Comparison of ENCODE assay signal across 8 mouse cellular contexts in genomic region chr4:148940674-148941211, GRCm38 (mm10).
DNase-seq lines count a peak whose midpoint lies in the region; ATAC-seq lines count a peak whose summit lies in the region.

No protein-coding gene starts in this region.

- peak; percentile 65 for ATAC-seq in inflammation-experienced regulatory T-cells, adult 6 months
- peak; percentile 86 for ATAC-seq in liver, embryonic 13.5 days (ENCODE audit: low read depth)
- peak; percentile 86 for ATAC-seq in monocyte, adult 5-6 weeks (replicated peaks; ENCODE audit: insufficient number of reproducible peaks, low FRiP score, low TSS enrichment, poor library complexity, severe bottlenecking)

- peaks cover 27% of the 10 kb centered on the region for H3K4me1 ChIP-seq in liver, embryonic 13.5 days (replicated peaks)

- H3K4me2 ChIP-seq in liver, embryonic 13.5 days, result peak overlapping the region; percentile 43

- H3K9ac ChIP-seq in liver, embryonic 13.5 days, result peak overlapping the region; percentile 40; the same call in 1 of the 2 replicates

- no peaks in the 10 kb centered on the region for H3K27me3 ChIP-seq in liver, embryonic 13.5 days

- H3K27ac ChIP-seq in liver, embryonic 13.5 days, result peak overlapping the region; percentile 30; the same call in 1 of the 2 replicates

- 6% methylated on average over 25 of the region's 25 CpGs for WGBS in liver, embryonic 13.5 days (ENCODE audit: insufficient replicate concordance)

- no peaks in the 10 kb centered on the region for H3K9me3 ChIP-seq in liver, embryonic 13.5 days (replicated peaks)

- H3K36me3 ChIP-seq in liver, embryonic 13.5 days, result no peaks in the 10 kb centered on the region

- peak overlapping the region; percentile 3 for H3K4me3 ChIP-seq in liver, embryonic 13.5 days (replicated peaks)

- peak; percentile 39 to 58 for DNase-seq in frontal cortex, postnatal 10 days (ENCODE audit: low spot score in 2 of 2)
- no peak for DNase-seq in frontal cortex, postnatal 36 days (ENCODE audit: low spot score in 2 of 2)
- DNase-seq in adrenal gland, postnatal 25 days, result peak; percentile 84
- DNase-seq in gastrocnemius, postnatal 25 days, result peak; percentile 64
- peak; percentile 35 for DNase-seq in liver, embryonic 13.5 days
- peak; percentile 28 for DNase-seq in thymus, postnatal 0 days (ENCODE audit: low spot score)

Comparison
In these comparisons a context has a peak if more than half of its experiments do, and no peak if none do; other contexts are left out.
1. DNase-seq: peak in frontal cortex, postnatal 10 days (2 of 2), adrenal gland, postnatal 25 days (single experiment), gastrocnemius, postnatal 25 days (single experiment), liver, embryonic 13.5 days (single experiment) and thymus, postnatal 0 days (single experiment); none in frontal cortex, postnatal 36 days (0 of 2).
2. Peak in every context shown above with its lines, with median percentiles within 50 percentile points of each other: ATAC-seq.